Mouse (Mus musculus) lung, embryonic 14.5 days (tissue): ENCODE data around the gene Mospd1. TPM values are rescaled to one million over a fixed set of nuclear protein-coding genes. Genes with fewer than 3 reads are reported as not detected.

Source experiments
- ATAC-seq: fragments of 200-750 bp; cut with Nextera tagmentation; 2 replicates; pipeline ENCODE4 v1.8.0; 2017; ENCODE audit warnings: mild to moderate bottlenecking, moderate TSS enrichment, moderate library complexity; ENCODE audit not compliant: insufficient read depth
- DNase-seq: peaks from one replicate; pipeline ENCODE4 v3.0.0-alpha.2; 2015
- H3K27ac ChIP-seq: fragments of 300-500 bp; sonication (generic); 2 replicates; pipeline ENCODE4 v1.5.1; 2014; ENCODE audit warnings: low read depth, mild to moderate bottlenecking, moderate library complexity
- H3K27me3 ChIP-seq: fragments of 300-500 bp; sonication (generic); 2 replicates; pipeline ENCODE4 v1.6.1; 2014; ENCODE audit warnings: low read length, control low read depth; ENCODE audit not compliant: insufficient read depth
- H3K36me3 ChIP-seq: fragments of 300-500 bp; sonication (generic); 2 replicates; pipeline ENCODE4 v1.6.1; 2014; ENCODE audit warnings: control low read depth; ENCODE audit not compliant: insufficient read depth
- H3K4me1 ChIP-seq: fragments of 300-500 bp; sonication (generic); 2 replicates; pipeline ENCODE4 v1.6.1; 2014; ENCODE audit warnings: antibody characterized with exemption, control low read depth; ENCODE audit not compliant: insufficient read depth
- H3K4me2 ChIP-seq: fragments of 300-500 bp; sonication (generic); 2 replicates; pipeline ENCODE4 v1.6.1; 2014; ENCODE audit warnings: mild to moderate bottlenecking
- H3K4me3 ChIP-seq: fragments of 300-500 bp; sonication (generic); 2 replicates; pipeline ENCODE4 v1.5.1; 2014; ENCODE audit warnings: low read depth, low read length
- H3K9ac ChIP-seq: fragments of 300-500 bp; sonication (generic); 2 replicates; pipeline ENCODE4 v1.6.1; 2014
- H3K9me3 ChIP-seq: fragments of 300-500 bp; sonication (generic); 2 replicates; pipeline ENCODE4 v1.6.1; 2016; ENCODE audit warnings: low read depth, low read length, control low read depth
- CTCF ChIP-seq: IDR thresholded peaks from 2 replicates; pipeline ENCODE4 v1.5.1; 2016; ENCODE audit warnings: antibody characterized with exemption, low read depth
- WGBS: fragments of 180-500 bp; shearing (Covaris S2); extraction: QIAGEN DNeasy Blood & Tissue Kit; methylation state at CpG from one replicate; pipeline ENCODE4 v1.1.7; 2014; 5-methylcytosine and 5-hydroxymethylcytosine counted together
- polyA plus RNA-seq: library from polyadenylated mRNA; unstranded; fragments of >200 nt; fragmentation: Nextera tagmentation; extraction: Ambion mirVana; gene quantifications from 2 replicates; pipeline ENCODE4 v1.2.1, GENCODE M21; 2014

The Mospd1 gene
- polyA plus RNA-seq, 1 experiment from 2014 or later, result 40.4 TPM

GRCm38 (mm10) chrX:53337355-53337754 lies 32.9 kb downstream of the Mospd1 start:
- DNase-seq (peak; percentile 38), ATAC-seq (no peak)
- no peak overlapping the region for H3K9ac ChIP-seq
- no peaks in the 10 kb centered on the region for H3K4me1 ChIP-seq
- H3K4me2 ChIP-seq, result no peak overlapping the region
- H3K4me3 ChIP-seq, result no peak overlapping the region
- H3K9me3 ChIP-seq, result no peaks in the 10 kb centered on the region
- peak; percentile 50 for TF ChIP-seq CTCF
- H3K27ac ChIP-seq, result no peak overlapping the region
- H3K27me3 ChIP-seq, result no peaks in the 10 kb centered on the region
- H3K36me3 ChIP-seq, result no peaks in the 10 kb centered on the region

GRCm38 (mm10) chrX:53330396-53330795 lies 39.9 kb downstream of the Mospd1 start:
- no peak overlapping the region for H3K9ac ChIP-seq
- H3K4me3 ChIP-seq, result no peak overlapping the region
- ATAC-seq (no peak), DNase-seq (no peak)
- H3K4me1 ChIP-seq, result no peaks in the 10 kb centered on the region
- no peak for TF ChIP-seq CTCF
- WGBS, result 80% methylated on average over 4 of the region's 4 CpGs
- no peaks in the 10 kb centered on the region for H3K9me3 ChIP-seq
- no peaks in the 10 kb centered on the region for H3K27me3 ChIP-seq
- no peaks in the 10 kb centered on the region for H3K36me3 ChIP-seq
- no peak overlapping the region for H3K27ac ChIP-seq
- H3K4me2 ChIP-seq, result no peak overlapping the region

GRCm38 (mm10) chrX:53321111-53321510 lies 49.2 kb downstream of the Mospd1 start:
- no peaks in the 10 kb centered on the region for H3K9me3 ChIP-seq
- H3K4me3 ChIP-seq, result no peak overlapping the region
- H3K4me2 ChIP-seq, result no peak overlapping the region
- H3K4me1 ChIP-seq, result no peaks in the 10 kb centered on the region
- TF ChIP-seq CTCF, result no peak
- H3K9ac ChIP-seq, result no peak overlapping the region
- no peaks in the 10 kb centered on the region for H3K27me3 ChIP-seq
- 54% methylated on average over 4 of the region's 4 CpGs for WGBS
- peak; percentile 3 for DNase-seq
- no peak for ATAC-seq
- no peak overlapping the region for H3K27ac ChIP-seq
- no peaks in the 10 kb centered on the region for H3K36me3 ChIP-seq

- Histone ChIP-seq H3K4me3 (no peak overlapping the region), H3K9ac (no peak overlapping the region), H3K4me1 (no peaks in the 10 kb centered on the region), H3K27me3 (no peaks in the 10 kb centered on the region), H3K36me3 (no peaks in the 10 kb centered on the region), H3K27ac (no peak overlapping the region), H3K9me3 (no peaks in the 10 kb centered on the region), H3K4me2 (no peak overlapping the region)
- no peak for TF ChIP-seq CTCF
- 56% methylated on average over 2 of the region's 2 CpGs for WGBS
- no peak for DNase-seq
- no peak for ATAC-seq
Observed at GRCm38 (mm10) chrX:53320564-53320963, 49.7 kb downstream of the Mospd1 start.

Other genes with a start within 250 kb of the Mospd1 start
- 9.4 and 9.7 TPM in 2 replicates for gene Plac1, start 130.4 kb downstream of the Mospd1 start, polyA plus RNA-seq
- gene Fam122b, start 100.7 kb downstream of the Mospd1 start, polyA plus RNA-seq, result 15.9 and 16.1 TPM in 2 replicates
- not detected in 2 replicates for gene Fam122c, start 97.1 kb downstream of the Mospd1 start, polyA plus RNA-seq
- gene Etd, start 64.4 kb upstream of the Mospd1 start, polyA plus RNA-seq, result not detected in 2 replicates
- gene Rtl8c, start 237.5 kb upstream of the Mospd1 start, polyA plus RNA-seq, result 29.7 and 30.8 TPM in 2 replicates
- not detected in 2 replicates for gene Gm14597, start 238.5 kb upstream of the Mospd1 start, polyA plus RNA-seq